ENCODE assay signal across 8 mouse cellular contexts in genomic region chr4:62582365-62583264, GRCm38 (mm10). TPM values are rescaled to one million over a fixed set of nuclear protein-coding genes. Genes with fewer than 3 reads are reported as not detected.
DNase-seq lines count a peak whose midpoint lies in the region; ATAC-seq and TF ChIP-seq lines count a peak whose summit lies in the region.

No protein-coding gene starts in this region.

- 26% methylated on average over 18 of the region's 18 CpGs for WGBS in lung, adult 2 months
- 25% methylated on average over 18 of the region's 18 CpGs for WGBS in liver, embryonic 14.5 days (ENCODE audit: insufficient replicate concordance)

- TF ChIP-seq EP300 in liver, embryonic 14.5 days (IDR thresholded peaks at IDR 0.05; ENCODE audit: low read depth) = no peak

- no peaks in the 10 kb centered on the region for H3K36me3 ChIP-seq in liver, embryonic 14.5 days (replicated peaks; ENCODE audit: control insufficient read depth, insufficient read depth, low read depth)

- no peak for TF ChIP-seq CTCF in lung, adult 2 months (IDR thresholded peaks at IDR 0.05; ENCODE audit: insufficient read depth, low read length)
- TF ChIP-seq CTCF in liver, embryonic 14.5 days (IDR thresholded peaks at IDR 0.05; ENCODE audit: low read depth) = no peak

- no peak for ATAC-seq in liver, embryonic 14.5 days (ENCODE audit: insufficient read depth)
- no peak for ATAC-seq in megakaryocyte progenitor cell, adult 5-6 weeks (replicated peaks; ENCODE audit: poor library complexity)

- H3K27me3 ChIP-seq in liver, embryonic 14.5 days (ENCODE audit: control insufficient read depth, insufficient read depth, low read length) = peaks cover 13% of the 10 kb centered on the region

- H3K4me3 ChIP-seq in lung, adult 2 months (replicated peaks; ENCODE audit: extremely low read depth, low read depth, low read length) = peak overlapping the region; percentile 13
- no peak overlapping the region for H3K4me3 ChIP-seq in liver, embryonic 14.5 days (ENCODE audit: insufficient read depth in 1 of 2, low read depth in 2 of 2, low read length in 2 of 2)

- peak overlapping the region; percentile 51 for H3K4me2 ChIP-seq in liver, embryonic 14.5 days (ENCODE audit: low read depth)

- H3K9me3 ChIP-seq in liver, embryonic 14.5 days (ENCODE audit: control insufficient read depth, low read length) = no peaks in the 10 kb centered on the region

- no peak for TF ChIP-seq POLR2A in lung, adult 2 months (IDR thresholded peaks at IDR 0.05; ENCODE audit: borderline replicate concordance, extremely low read depth, low read depth, low read length)

- peaks cover 3% of the 10 kb centered on the region; the same call in 1 of the 2 replicates for H3K4me1 ChIP-seq in lung, adult 2 months (ENCODE audit: control insufficient read depth, insufficient read depth, low read length)
- H3K4me1 ChIP-seq in liver, embryonic 14.5 days (replicated peaks; ENCODE audit: control insufficient read depth in 2 of 2, insufficient read depth in 2 of 2, low read length in 1 of 2) = no peaks in the 10 kb centered on the region

- no peak overlapping the region for H3K9ac ChIP-seq in liver, embryonic 14.5 days (replicated peaks)

- DNase-seq in lung, adult 2 months = no peak
- no peak for DNase-seq in lung, adult 18-20 months
- DNase-seq in cerebellum, adult 8-10 months = peak; percentile 92
- DNase-seq in frontal cortex, postnatal 36 days (ENCODE audit: low spot score in 2 of 2) = peak; percentile 50 to 66
- peak; percentile 85 for DNase-seq in layer of hippocampus, adult 11-12 months (ENCODE audit: low spot score)
- no peak for DNase-seq in liver, embryonic 14.5 days (ENCODE audit: low read depth in 3 of 3, low spot score in 3 of 3)
- peak; percentile 95 for DNase-seq in retina, postnatal 1 day

- no peak overlapping the region for H3K27ac ChIP-seq in liver, embryonic 14.5 days

RNA-seq across cellular contexts. Expression of gene Rgs3, which starts 23.0 kb away (rescaled TPM):
- polyA plus RNA-seq in lung, adult 2 months (2012; rRNA removed) = 97.1 and 104 TPM in 2 replicates
- polyA plus RNA-seq in liver, embryonic 14.5 days (2012; rRNA removed) = 3.8 and 3.9 TPM in 2 replicates
- polyA plus RNA-seq in liver, embryonic 14.5 days (2014; fragmentation: Nextera tagmentation; extraction: Ambion mirVana) = 3.1 and 3.6 TPM in 2 replicates
- total RNA-seq in megakaryocyte progenitor cell, adult 5-6 weeks (2015) = 4.2 and 5.2 TPM in 2 replicates
- total RNA-seq in megakaryocyte progenitor cell, adult 5-6 weeks (2017) = 9.7 and 10.8 TPM in 2 replicates

RNA-seq across cellular contexts. Expression of gene 4933430I17Rik, which starts 57.4 kb away (rescaled TPM):
- polyA plus RNA-seq in lung, adult 2 months (2012; rRNA removed) = 0.08 and 0.15 TPM in 2 replicates
- 0.10 and 0.12 TPM in 2 replicates for polyA plus RNA-seq in liver, embryonic 14.5 days (2012; rRNA removed)
- polyA plus RNA-seq in liver, embryonic 14.5 days (2014; fragmentation: Nextera tagmentation; extraction: Ambion mirVana) = 0.08 and 0.20 TPM in 2 replicates
- 0.27 TPM in 1 of 2 replicates, not detected in the other for total RNA-seq in megakaryocyte progenitor cell, adult 5-6 weeks (2015)
- 0.08 and 1.4 TPM in 2 replicates for total RNA-seq in megakaryocyte progenitor cell, adult 5-6 weeks (2017)

RNA-seq across cellular contexts. Expression of gene Pole3, which starts 57.7 kb away (rescaled TPM):
- polyA plus RNA-seq in lung, adult 2 months (2012; rRNA removed) = 8.9 and 16.1 TPM in 2 replicates
- 24.3 and 37.4 TPM in 2 replicates for polyA plus RNA-seq in liver, embryonic 14.5 days (2012; rRNA removed)
- polyA plus RNA-seq in liver, embryonic 14.5 days (2014; fragmentation: Nextera tagmentation; extraction: Ambion mirVana) = 54.7 and 59.8 TPM in 2 replicates
- 56.8 and 60.9 TPM in 2 replicates for total RNA-seq in megakaryocyte progenitor cell, adult 5-6 weeks (2015)
- 80.7 TPM in 2 replicates for total RNA-seq in megakaryocyte progenitor cell, adult 5-6 weeks (2017)

Comparison
In these comparisons a context has a peak if more than half of its experiments do, and no peak if none do; other contexts are left out.
1. DNase-seq: peak in cerebellum, adult 8-10 months (single experiment), frontal cortex, postnatal 36 days (2 of 2), layer of hippocampus, adult 11-12 months (single experiment) and retina, postnatal 1 day (single experiment); none in lung, adult 2 months (single experiment), lung, adult 18-20 months (0 of 2) and liver, embryonic 14.5 days (0 of 3).
2. RNA of gene Rgs3, which starts 23.0 kb away (polyA plus RNA-seq): 97.1 to 104 TPM in lung, adult 2 months; 3.1 to 3.9 TPM in liver, embryonic 14.5 days; every median in the first group is over 10 times any median in the second.